Mouse (Mus musculus): Measurements from ENCODE around the gene Bloc1s3. TPM values are rescaled to one million over a fixed set of nuclear protein-coding genes. Genes with fewer than 3 reads are reported as not detected.

Gene Bloc1s3
- polyA plus RNA-seq, 1 experiment from 2014 or later: 2.6 TPM

- no peak overlapping the region for H3K27ac ChIP-seq (ENCODE audit: low read length)
- ATAC-seq (no peak), DNase-seq (ENCODE audit: low spot score) (no peak)
- H3K9me3 ChIP-seq (ENCODE audit: low read length): no peaks in the 10 kb centered on the region
- no peak overlapping the region for H3K4me3 ChIP-seq (ENCODE audit: low read depth, low read length)
- H3K27me3 ChIP-seq (replicated peaks; ENCODE audit: insufficient read depth, low read length): no peaks in the 10 kb centered on the region
- H3K36me3 ChIP-seq (ENCODE audit: insufficient read depth, low read length): no peaks in the 10 kb centered on the region
- WGBS: 90% methylated on average over 3 of the region's 4 CpGs
- H3K4me1 ChIP-seq (ENCODE audit: insufficient read depth, low read depth, low read length): peaks cover 10% of the 10 kb centered on the region
- TF ChIP-seq CTCF (IDR thresholded peaks at IDR 0.05) (no peak), EP300 (IDR thresholded peaks at IDR 0.05) (no peak)
- H3K9ac ChIP-seq (replicated peaks; ENCODE audit: low read depth): no peak overlapping the region
- H3K4me2 ChIP-seq (replicated peaks; ENCODE audit: low read depth, low read length): no peak overlapping the region
Observed at GRCm38 (mm10) chr7:19455186-19455585, 53.0 kb downstream of the Bloc1s3 start.

Other genes starting within 250 kb of the Bloc1s3 start
- 109 and 121 TPM in 2 replicates for gene Vasp, start 236.6 kb downstream of the Bloc1s3 start, polyA plus RNA-seq (2015; fragmentation: Nextera tagmentation; extraction: Ambion mirVana)
- gene Ppm1n, start 228.3 kb downstream of the Bloc1s3 start, polyA plus RNA-seq (2015; fragmentation: Nextera tagmentation; extraction: Ambion mirVana): not detected in 2 replicates
- gene Rtn2, start 225.7 kb downstream of the Bloc1s3 start, polyA plus RNA-seq (2015; fragmentation: Nextera tagmentation; extraction: Ambion mirVana): 23.8 and 26.6 TPM in 2 replicates
- gene Fosb, start 198.3 kb downstream of the Bloc1s3 start, polyA plus RNA-seq (2015; fragmentation: Nextera tagmentation; extraction: Ambion mirVana): 0.17 and 0.44 TPM in 2 replicates
- gene Ercc1, start 163.6 kb downstream of the Bloc1s3 start, polyA plus RNA-seq (2015; fragmentation: Nextera tagmentation; extraction: Ambion mirVana): 51.0 and 57.8 TPM in 2 replicates
- gene Cd3eap, start 148.9 kb downstream of the Bloc1s3 start, polyA plus RNA-seq (2015; fragmentation: Nextera tagmentation; extraction: Ambion mirVana): 6.5 and 7.6 TPM in 2 replicates
- 4.1 and 4.2 TPM in 2 replicates for gene Ppp1r13l, start 148.6 kb downstream of the Bloc1s3 start, polyA plus RNA-seq (2015; fragmentation: Nextera tagmentation; extraction: Ambion mirVana)
- gene Ercc2, start 126.4 kb downstream of the Bloc1s3 start, polyA plus RNA-seq (2015; fragmentation: Nextera tagmentation; extraction: Ambion mirVana): 8.9 and 9.4 TPM in 2 replicates
- 28.1 and 31.4 TPM in 2 replicates for gene Klc3, start 104.3 kb downstream of the Bloc1s3 start, polyA plus RNA-seq (2015; fragmentation: Nextera tagmentation; extraction: Ambion mirVana)
- 34.0 and 42.4 TPM in 2 replicates for gene Ckm, start 103.6 kb downstream of the Bloc1s3 start, polyA plus RNA-seq (2015; fragmentation: Nextera tagmentation; extraction: Ambion mirVana)
- gene Mark4, start 49.5 kb downstream of the Bloc1s3 start, polyA plus RNA-seq (2015; fragmentation: Nextera tagmentation; extraction: Ambion mirVana): 7.4 and 7.9 TPM in 2 replicates
- 1.1 and 1.4 TPM in 2 replicates for gene Exoc3l2, start 45.0 kb downstream of the Bloc1s3 start, polyA plus RNA-seq (2015; fragmentation: Nextera tagmentation; extraction: Ambion mirVana)
- 85.5 and 91.9 TPM in 2 replicates for gene Trappc6a, start within 50 bp of the Bloc1s3 start, polyA plus RNA-seq (2015; fragmentation: Nextera tagmentation; extraction: Ambion mirVana)
- gene Nkpd1, start 9.5 kb upstream of the Bloc1s3 start, polyA plus RNA-seq (2015; fragmentation: Nextera tagmentation; extraction: Ambion mirVana): 0.05 and 0.15 TPM in 2 replicates
- 19.1 and 20.3 TPM in 2 replicates for gene Ppp1r37, start 54.7 kb upstream of the Bloc1s3 start, polyA plus RNA-seq (2015; fragmentation: Nextera tagmentation; extraction: Ambion mirVana)
- 0.76 and 0.88 TPM in 2 replicates for gene Zfp296, start 68.9 kb upstream of the Bloc1s3 start, polyA plus RNA-seq (2015; fragmentation: Nextera tagmentation; extraction: Ambion mirVana)
- 161 and 163 TPM in 2 replicates for gene Gemin7, start 69.2 kb upstream of the Bloc1s3 start, polyA plus RNA-seq (2015; fragmentation: Nextera tagmentation; extraction: Ambion mirVana)
- gene Clasrp, start 96.1 kb upstream of the Bloc1s3 start, polyA plus RNA-seq (2015; fragmentation: Nextera tagmentation; extraction: Ambion mirVana): 22.6 and 23.8 TPM in 2 replicates
- gene Relb, start 121.1 kb upstream of the Bloc1s3 start, polyA plus RNA-seq (2015; fragmentation: Nextera tagmentation; extraction: Ambion mirVana): 15.6 and 29.8 TPM in 2 replicates
- gene Clptm1, start 156.7 kb upstream of the Bloc1s3 start, polyA plus RNA-seq (2015; fragmentation: Nextera tagmentation; extraction: Ambion mirVana): 76.9 and 78.8 TPM in 2 replicates
- 4.2 and 4.9 TPM in 2 replicates for gene Apoc2, start 169.6 kb upstream of the Bloc1s3 start, polyA plus RNA-seq (2015; fragmentation: Nextera tagmentation; extraction: Ambion mirVana)
- gene Gm44805, start 173.1 kb upstream of the Bloc1s3 start, polyA plus RNA-seq (2015; fragmentation: Nextera tagmentation; extraction: Ambion mirVana): not detected in 2 replicates
- 0.38 and 0.88 TPM in 2 replicates for gene Apoc4, start 173.1 kb upstream of the Bloc1s3 start, polyA plus RNA-seq (2015; fragmentation: Nextera tagmentation; extraction: Ambion mirVana)
- 61.1 and 63.8 TPM in 2 replicates for gene Apoc1, start 184.3 kb upstream of the Bloc1s3 start, polyA plus RNA-seq (2015; fragmentation: Nextera tagmentation; extraction: Ambion mirVana)
- gene Apoe, start 190.8 kb upstream of the Bloc1s3 start, polyA plus RNA-seq (2015; fragmentation: Nextera tagmentation; extraction: Ambion mirVana): 768 and 1,006 TPM in 2 replicates
- 60.8 and 62.4 TPM in 2 replicates for gene Tomm40, start 207.1 kb upstream of the Bloc1s3 start, polyA plus RNA-seq (2015; fragmentation: Nextera tagmentation; extraction: Ambion mirVana)
- 113 and 116 TPM in 2 replicates for gene Nectin2, start 242.1 kb upstream of the Bloc1s3 start, polyA plus RNA-seq (2015; fragmentation: Nextera tagmentation; extraction: Ambion mirVana)